Mouse (Mus musculus): Measurements from ENCODE around the gene Ruvbl2. TPM values are rescaled to one million over a fixed set of nuclear protein-coding genes. Genes with fewer than 3 reads are reported as not detected.

The Ruvbl2 gene
- polyA plus RNA-seq, 1 experiment from 2014 or later: 171 TPM

- Histone ChIP-seq H3K27ac (ENCODE audit: low read depth, low read length) (no peak overlapping the region), H3K9ac (ENCODE audit: low read length) (no peak overlapping the region), H3K4me3 (ENCODE audit: low read depth, low read length) (no peak overlapping the region), H3K4me2 (no peak overlapping the region), H3K27me3 (ENCODE audit: control insufficient read depth, insufficient read depth, low read length) (no peaks in the 10 kb centered on the region), H3K4me1 (ENCODE audit: control insufficient read depth, insufficient read depth, low read length) (no peaks in the 10 kb centered on the region), H3K36me3 (ENCODE audit: control insufficient read depth, insufficient read depth, low read length) (peaks cover 10% of the 10 kb centered on the region; the same call in 1 of the 2 replicates), H3K9me3 (ENCODE audit: control insufficient read depth, low read length) (no peaks in the 10 kb centered on the region)
- ATAC-seq (ENCODE audit: low FRiP score) (no peak), DNase-seq (ENCODE audit: low spot score, missing footprints) (peak; percentile 41)
- 92% methylated on average over 22 of the region's 22 CpGs for WGBS
Observed at GRCm38 (mm10) chr7:45443526-45444420, 5.9 kb upstream of the Ruvbl2 start.

- WGBS: 31% methylated on average over 6 of the region's 6 CpGs
- Histone ChIP-seq H3K9me3 (ENCODE audit: control insufficient read depth, low read length) (no peaks in the 10 kb centered on the region), H3K4me2 (no peak overlapping the region), H3K4me1 (ENCODE audit: control insufficient read depth, insufficient read depth, low read length) (peaks cover 31% of the 10 kb centered on the region), H3K27me3 (ENCODE audit: control insufficient read depth, insufficient read depth, low read length) (no peaks in the 10 kb centered on the region), H3K4me3 (ENCODE audit: low read depth, low read length) (no peak overlapping the region), H3K27ac (ENCODE audit: low read depth, low read length) (no peak overlapping the region), H3K36me3 (ENCODE audit: control insufficient read depth, insufficient read depth, low read length) (no peaks in the 10 kb centered on the region), H3K9ac (ENCODE audit: low read length) (no peak overlapping the region)
- ATAC-seq (ENCODE audit: low FRiP score) (no peak), DNase-seq (ENCODE audit: low spot score, missing footprints) (peak; percentile 61)
Observed at GRCm38 (mm10) chr7:45437046-45437445, 850 bp downstream of the Ruvbl2 start.

DNA sequence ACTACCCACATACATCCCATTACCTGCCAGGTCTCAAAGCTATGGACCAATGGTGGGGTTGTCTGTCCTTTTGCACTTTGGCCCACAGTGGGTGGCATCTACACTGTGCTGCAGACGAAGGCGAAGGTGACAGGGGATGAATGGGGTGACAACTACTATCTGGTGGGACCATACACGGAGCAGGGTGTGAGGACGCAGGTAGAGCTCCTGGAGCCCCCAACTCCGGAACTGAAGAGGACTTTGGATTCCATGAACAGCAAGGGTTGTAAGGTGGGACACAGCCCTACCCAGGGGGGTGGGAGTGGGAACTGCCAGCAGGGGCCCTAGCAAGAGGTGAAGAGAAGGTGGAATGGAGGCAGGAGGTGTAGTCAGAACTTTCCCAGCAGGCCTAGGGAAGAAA, 1.5 kb downstream of the Ruvbl2 start:
- H3K4me2 ChIP-seq: no peak overlapping the region
- ATAC-seq (ENCODE audit: low FRiP score): no peak
- H3K9me3 ChIP-seq (ENCODE audit: control insufficient read depth, low read length): no peaks in the 10 kb centered on the region
- DNase-seq (ENCODE audit: low spot score, missing footprints): peak; percentile 47
- H3K9ac ChIP-seq (ENCODE audit: low read length): peak overlapping the region; percentile 16; the same call in 1 of the 2 replicates
- peaks cover 31% of the 10 kb centered on the region for H3K4me1 ChIP-seq (ENCODE audit: control insufficient read depth, insufficient read depth, low read length)
- H3K36me3 ChIP-seq (ENCODE audit: control insufficient read depth, insufficient read depth, low read length): no peaks in the 10 kb centered on the region
- no peaks in the 10 kb centered on the region for H3K27me3 ChIP-seq (ENCODE audit: control insufficient read depth, insufficient read depth, low read length)
- no peak overlapping the region for H3K4me3 ChIP-seq (ENCODE audit: low read depth, low read length)
- 88% methylated on average over 5 of the region's 5 CpGs for WGBS
- H3K27ac ChIP-seq (ENCODE audit: low read depth, low read length): no peak overlapping the region

DNA sequence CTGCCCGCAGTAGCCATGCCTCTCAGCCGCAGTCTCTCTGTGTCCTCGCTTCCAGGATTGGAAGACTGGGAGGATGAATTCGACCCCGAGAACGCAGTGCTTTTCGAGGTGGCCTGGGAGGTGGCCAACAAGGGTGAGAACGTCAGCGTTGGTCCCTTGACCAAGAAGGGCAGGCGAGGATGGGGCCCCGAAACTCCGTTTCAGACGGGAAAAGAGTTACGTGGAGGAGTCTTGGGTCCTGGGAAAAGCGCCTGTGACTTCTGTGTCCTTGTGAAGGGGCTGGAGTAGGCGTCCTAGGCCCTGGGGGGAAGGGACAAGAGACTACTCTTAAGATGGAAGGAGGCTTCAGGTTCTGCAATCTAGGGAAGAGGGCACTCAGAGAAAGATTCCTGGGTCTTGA, 2.9 kb downstream of the Ruvbl2 start:
- no peak overlapping the region for H3K27ac ChIP-seq (ENCODE audit: low read depth, low read length)
- H3K27me3 ChIP-seq (ENCODE audit: control insufficient read depth, insufficient read depth, low read length): no peaks in the 10 kb centered on the region
- peak overlapping the region; percentile 91 for H3K4me2 ChIP-seq
- no peak for DNase-seq (ENCODE audit: low spot score, missing footprints)
- 5% methylated on average over 16 of the region's 16 CpGs for WGBS
- H3K4me3 ChIP-seq (ENCODE audit: low read depth, low read length): peak overlapping the region; percentile 59
- H3K9me3 ChIP-seq (ENCODE audit: control insufficient read depth, low read length): no peaks in the 10 kb centered on the region
- no peaks in the 10 kb centered on the region for H3K36me3 ChIP-seq (ENCODE audit: control insufficient read depth, insufficient read depth, low read length)
- peaks cover 31% of the 10 kb centered on the region for H3K4me1 ChIP-seq (ENCODE audit: control insufficient read depth, insufficient read depth, low read length)
- ATAC-seq (ENCODE audit: low FRiP score): peak; percentile 39; the same call in 1 of the 2 replicates
- peak overlapping the region; percentile 80 for H3K9ac ChIP-seq (ENCODE audit: low read length)

DNA sequence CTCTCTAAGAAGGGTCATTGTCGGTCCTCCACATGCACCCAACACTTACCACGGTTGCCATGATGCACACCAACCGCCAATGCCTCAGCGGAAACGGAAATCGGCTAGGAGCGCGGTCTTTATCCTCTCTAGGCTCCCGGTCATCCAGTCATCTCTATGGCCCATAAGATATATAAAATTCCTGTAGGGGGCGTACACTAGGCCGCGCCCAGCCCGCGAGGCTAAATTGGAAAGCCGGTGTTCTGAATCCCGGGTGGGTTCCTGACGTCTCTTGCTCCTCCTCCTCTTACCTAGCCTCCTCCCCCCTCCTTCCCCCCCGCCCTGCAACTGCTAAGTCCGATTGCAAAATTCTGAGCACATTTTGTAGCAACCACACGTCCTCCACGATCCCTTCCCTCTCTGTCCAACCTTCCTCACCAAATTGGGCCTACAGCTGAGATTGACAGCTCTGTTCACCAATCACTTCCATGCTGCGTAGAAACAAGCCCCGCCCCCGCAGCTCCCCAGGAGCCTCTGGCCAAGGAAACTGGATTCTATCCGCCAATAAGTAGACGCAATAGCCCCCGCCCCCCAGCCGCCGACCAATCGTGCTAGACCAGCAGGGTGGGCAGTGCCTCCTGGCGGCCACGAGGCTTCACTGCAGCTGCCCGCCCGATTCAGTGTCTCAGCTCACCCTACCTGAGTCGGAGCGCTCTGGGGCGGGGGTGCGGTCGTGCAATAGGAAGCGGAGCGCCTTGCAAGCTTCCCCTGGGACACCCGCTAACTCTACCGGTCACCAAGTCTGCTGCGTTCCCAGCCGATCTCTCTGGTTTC, 3.5 kb downstream of the Ruvbl2 start, which contains the start of gene Gys1:
Gene Gys1, plus strand, starts transcription at position 642 of the 813 bp plus-strand sequence.
- H3K4me1 ChIP-seq (ENCODE audit: control insufficient read depth, insufficient read depth, low read length): peaks cover 31% of the 10 kb centered on the region
- peak within 1 kb of the TSS; percentile 91 for H3K4me2 ChIP-seq
- DNase-seq (ENCODE audit: low spot score, missing footprints) (peak; percentile 100), ATAC-seq (ENCODE audit: low FRiP score) (peak; percentile 97)
- H3K36me3 ChIP-seq (ENCODE audit: control insufficient read depth, insufficient read depth, low read length): peaks cover under 1% of the 10 kb centered on the region; the same call in 1 of the 2 replicates
- peak within 1 kb of the TSS; percentile 80 for H3K9ac ChIP-seq (ENCODE audit: low read length)
- H3K4me3 ChIP-seq (ENCODE audit: low read depth, low read length): peak within 1 kb of the TSS; percentile 59
- H3K27ac ChIP-seq (ENCODE audit: low read depth, low read length): peak within 1 kb of the TSS; percentile 41
- H3K27me3 ChIP-seq (ENCODE audit: control insufficient read depth, insufficient read depth, low read length): no peaks in the 10 kb centered on the region
- under 1% methylated on average over 45 of the region's 45 CpGs for WGBS
- H3K9me3 ChIP-seq (ENCODE audit: control insufficient read depth, low read length): no peaks in the 10 kb centered on the region

DNA sequence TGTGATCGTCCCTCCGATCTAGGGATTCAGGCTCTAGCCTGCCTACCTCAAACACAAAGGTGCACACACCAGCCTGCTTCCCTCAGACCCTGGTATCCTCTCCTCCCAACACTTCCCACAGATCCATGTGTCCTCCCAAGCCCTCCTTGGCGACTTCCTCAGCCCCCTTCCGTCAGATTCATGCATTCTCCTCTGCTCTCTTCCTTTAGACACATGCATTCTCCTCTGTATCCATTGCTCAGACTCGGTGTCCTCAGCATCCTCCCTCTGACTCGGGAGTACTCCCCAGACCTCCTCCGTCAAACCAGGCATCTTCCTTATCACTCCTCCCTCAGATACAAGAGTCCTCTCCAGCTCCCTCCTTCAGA, 4.1 kb downstream of the Ruvbl2 start:
- H3K9me3 ChIP-seq (ENCODE audit: control insufficient read depth, low read length): no peaks in the 10 kb centered on the region
- H3K4me2 ChIP-seq: peak overlapping the region; percentile 91
- 2% methylated on average over 7 of the region's 7 CpGs for WGBS
- H3K27ac ChIP-seq (ENCODE audit: low read depth, low read length): no peak overlapping the region
- no peaks in the 10 kb centered on the region for H3K27me3 ChIP-seq (ENCODE audit: control insufficient read depth, insufficient read depth, low read length)
- peak overlapping the region; percentile 74 for H3K9ac ChIP-seq (ENCODE audit: low read length)
- H3K36me3 ChIP-seq (ENCODE audit: control insufficient read depth, insufficient read depth, low read length): peaks cover 4% of the 10 kb centered on the region; the same call in 1 of the 2 replicates
- peak overlapping the region; percentile 59 for H3K4me3 ChIP-seq (ENCODE audit: low read depth, low read length)
- no peak for DNase-seq (ENCODE audit: low spot score, missing footprints)
- peaks cover 31% of the 10 kb centered on the region for H3K4me1 ChIP-seq (ENCODE audit: control insufficient read depth, insufficient read depth, low read length)
- ATAC-seq (ENCODE audit: low FRiP score): no peak

DNA sequence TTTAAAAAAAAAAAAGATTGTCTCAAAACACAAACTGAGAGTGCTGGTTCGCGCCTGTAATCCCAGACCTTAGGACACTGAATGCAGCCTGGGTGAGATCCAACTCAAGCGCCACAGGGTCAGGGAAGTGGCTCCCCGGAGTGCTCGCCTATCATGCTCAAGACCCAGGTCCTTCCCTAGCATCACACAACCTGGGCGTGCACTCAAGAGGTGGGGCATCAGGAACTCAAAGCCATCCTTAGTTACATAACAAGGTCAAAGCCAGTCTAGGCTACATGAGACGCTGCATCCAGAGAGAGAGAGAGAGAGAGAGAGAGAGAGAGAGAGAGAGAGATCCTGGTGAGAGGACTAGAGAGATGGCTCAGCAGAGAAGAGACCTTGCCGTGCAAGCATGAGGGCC, 11.3 kb downstream of the Ruvbl2 start:
- Histone ChIP-seq H3K4me2 (no peak overlapping the region), H3K9ac (ENCODE audit: low read length) (no peak overlapping the region), H3K27ac (ENCODE audit: low read depth, low read length) (no peak overlapping the region), H3K27me3 (ENCODE audit: control insufficient read depth, insufficient read depth, low read length) (no peaks in the 10 kb centered on the region), H3K4me1 (ENCODE audit: control insufficient read depth, insufficient read depth, low read length) (no peaks in the 10 kb centered on the region), H3K4me3 (ENCODE audit: low read depth, low read length) (no peak overlapping the region), H3K9me3 (ENCODE audit: control insufficient read depth, low read length) (no peaks in the 10 kb centered on the region), H3K36me3 (ENCODE audit: control insufficient read depth, insufficient read depth, low read length) (peaks cover 31% of the 10 kb centered on the region)
- DNase-seq (ENCODE audit: low spot score, missing footprints) (peak; percentile 47), ATAC-seq (ENCODE audit: low FRiP score) (no peak)
- 94% methylated on average over 8 of the region's 8 CpGs for WGBS

DNA sequence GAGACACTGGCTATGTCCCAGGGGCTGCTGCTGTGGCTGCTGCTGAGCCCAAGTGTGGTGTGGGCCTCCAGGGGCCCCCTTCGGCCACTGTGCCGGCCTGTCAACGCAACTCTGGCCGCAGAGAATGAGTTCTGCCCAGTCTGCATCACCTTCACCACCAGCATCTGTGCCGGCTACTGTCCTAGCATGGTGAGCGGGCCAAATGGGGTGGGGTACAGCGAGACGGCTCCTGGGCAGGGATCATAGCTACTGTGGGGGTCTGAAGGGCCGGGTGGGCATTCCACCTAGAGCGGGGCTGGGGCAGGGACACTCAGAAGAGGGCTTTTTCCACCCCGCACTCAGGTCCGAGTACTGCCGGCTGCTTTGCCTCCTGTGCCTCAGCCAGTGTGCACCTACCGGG, 16.7 kb downstream of the Ruvbl2 start:
- ATAC-seq (ENCODE audit: low FRiP score) (no peak), DNase-seq (ENCODE audit: low spot score, missing footprints) (peak; percentile 65)
- Histone ChIP-seq H3K4me3 (ENCODE audit: low read depth, low read length) (no peak overlapping the region), H3K9me3 (ENCODE audit: control insufficient read depth, low read length) (no peaks in the 10 kb centered on the region), H3K9ac (ENCODE audit: low read length) (no peak overlapping the region), H3K4me1 (ENCODE audit: control insufficient read depth, insufficient read depth, low read length) (no peaks in the 10 kb centered on the region), H3K4me2 (no peak overlapping the region), H3K27ac (ENCODE audit: low read depth, low read length) (no peak overlapping the region), H3K27me3 (ENCODE audit: control insufficient read depth, insufficient read depth, low read length) (peaks cover 41% of the 10 kb centered on the region), H3K36me3 (ENCODE audit: control insufficient read depth, insufficient read depth, low read length) (peaks cover 30% of the 10 kb centered on the region)
- 87% methylated on average over 14 of the region's 14 CpGs for WGBS

DNA sequence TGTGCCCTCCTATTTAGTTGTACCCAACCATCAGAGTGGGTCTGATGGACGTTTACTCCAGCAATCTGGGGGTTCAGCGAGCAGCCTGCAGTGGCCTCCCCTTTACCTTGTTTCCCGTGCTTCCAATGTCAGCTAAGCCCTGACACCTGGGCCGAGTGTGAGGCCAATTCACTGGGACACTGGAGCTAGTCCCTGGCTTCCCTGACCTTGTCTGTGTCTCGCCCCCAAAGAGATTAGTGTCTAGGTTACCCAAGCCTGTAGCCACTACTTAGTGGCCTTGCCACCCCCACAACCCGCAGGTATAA, 17.3 kb downstream of the Ruvbl2 start, which contains the start of gene Lhb:
Gene Lhb, plus strand, starts transcription at position 206 of the 305 bp plus-strand sequence.
- Histone ChIP-seq H3K4me2 (no peak within 1 kb of the TSS), H3K4me1 (ENCODE audit: control insufficient read depth, insufficient read depth, low read length) (no peaks in the 10 kb centered on the region), H3K4me3 (ENCODE audit: low read depth, low read length) (no peak within 1 kb of the TSS), H3K9me3 (ENCODE audit: control insufficient read depth, low read length) (no peaks in the 10 kb centered on the region), H3K27me3 (ENCODE audit: control insufficient read depth, insufficient read depth, low read length) (peaks cover 48% of the 10 kb centered on the region), H3K27ac (ENCODE audit: low read depth, low read length) (no peak within 1 kb of the TSS), H3K36me3 (ENCODE audit: control insufficient read depth, insufficient read depth, low read length) (peaks cover 30% of the 10 kb centered on the region), H3K9ac (ENCODE audit: low read length) (no peak within 1 kb of the TSS)
- DNase-seq (ENCODE audit: low spot score, missing footprints): no peak
- no peak for ATAC-seq (ENCODE audit: low FRiP score)
- WGBS: 58% methylated on average over 6 of the region's 6 CpGs
